Mouse (Mus musculus): ENCODE measurements at regions not wholly inside any gene's neighbourhood (a gene's known extent, or its start where the extent isn't known, plus 50 kb on each side); places are given as distances from the start of the nearest gene placed in this dataset.

DNA sequence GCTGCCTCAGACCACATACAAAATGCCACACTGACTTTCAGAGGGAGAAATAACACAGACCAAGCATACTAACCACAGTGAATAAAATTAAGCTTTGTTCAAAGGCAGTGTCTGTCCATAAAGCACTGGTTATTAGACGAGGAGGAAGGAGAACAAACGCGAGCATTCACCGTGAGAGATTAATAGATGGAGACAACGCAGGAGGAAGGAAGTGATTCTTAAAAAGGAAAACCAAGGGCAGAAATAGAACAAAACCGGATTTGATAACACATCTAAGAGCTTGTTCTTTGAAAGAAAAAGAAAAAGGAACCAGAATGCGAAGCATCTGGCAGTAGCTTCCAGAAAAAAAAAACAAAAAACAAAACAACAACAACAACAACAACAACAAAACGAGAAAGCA lies 86.3 kb upstream of the Irs2 start:
- no peak for DNase-seq (ENCODE audit: low read depth, low spot score)

DNA sequence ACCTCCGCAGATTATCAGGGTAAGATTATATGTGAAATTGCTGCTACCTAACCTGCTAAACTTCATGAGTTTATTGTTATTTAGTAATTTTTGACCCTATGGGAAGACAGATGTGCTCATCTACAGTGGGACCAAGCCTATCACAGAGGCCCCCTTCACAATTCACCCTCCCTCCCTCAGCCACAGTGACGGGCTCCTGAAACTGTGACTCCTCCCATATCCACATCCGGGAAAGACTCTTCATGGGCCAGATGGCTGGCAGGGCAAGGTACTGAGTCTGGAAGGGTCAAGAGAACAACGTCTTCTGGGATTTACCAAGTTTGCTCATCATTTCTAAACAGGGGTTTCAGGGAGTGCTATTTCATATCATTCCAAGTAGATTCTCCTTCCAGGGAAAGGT lies 84.1 kb upstream of the Irs2 start:
- DNase-seq (ENCODE audit: low read depth, low spot score): no peak

- no peak for DNase-seq (ENCODE audit: low read depth, low spot score)
Measured at GRCm38 (mm10) chr8:11091675-11092345, 83.6 kb upstream of the Irs2 start.

DNA sequence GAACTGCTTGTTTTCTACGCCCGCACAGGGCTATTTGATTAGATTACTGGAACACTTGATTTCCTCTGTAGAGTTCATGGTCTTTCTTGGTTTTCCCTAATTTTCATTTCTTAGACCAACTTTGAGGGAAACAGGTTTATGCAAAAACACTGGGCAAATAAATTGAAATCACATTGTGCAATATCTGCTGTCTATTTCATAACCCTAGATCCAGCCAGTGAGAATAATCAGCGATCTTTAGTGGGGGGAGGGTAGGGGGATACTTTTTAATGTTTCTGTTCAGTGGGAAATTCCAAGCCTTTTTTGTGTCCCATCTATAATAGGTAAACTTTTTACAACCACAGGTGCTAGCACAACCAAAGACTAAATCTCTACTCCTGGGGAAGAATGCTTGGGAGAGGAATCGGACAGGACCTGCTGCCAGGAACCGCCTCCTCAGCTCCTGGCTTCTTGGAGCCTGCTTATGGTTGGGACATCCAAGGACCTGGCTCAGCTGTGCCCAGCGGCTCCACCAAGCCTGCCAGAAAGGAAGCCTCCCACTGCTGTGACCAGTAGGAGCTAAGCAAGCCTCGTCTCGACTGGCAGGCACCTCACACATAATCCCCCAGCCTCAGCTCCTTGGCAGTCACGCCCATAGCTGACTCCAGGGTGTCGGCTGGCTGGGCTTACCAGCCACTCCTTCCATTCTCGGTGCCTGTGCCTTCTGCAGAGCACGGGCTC lies 80.8 kb upstream of the Irs2 start:
- DNase-seq (ENCODE audit: low read depth, low spot score): no peak

DNA sequence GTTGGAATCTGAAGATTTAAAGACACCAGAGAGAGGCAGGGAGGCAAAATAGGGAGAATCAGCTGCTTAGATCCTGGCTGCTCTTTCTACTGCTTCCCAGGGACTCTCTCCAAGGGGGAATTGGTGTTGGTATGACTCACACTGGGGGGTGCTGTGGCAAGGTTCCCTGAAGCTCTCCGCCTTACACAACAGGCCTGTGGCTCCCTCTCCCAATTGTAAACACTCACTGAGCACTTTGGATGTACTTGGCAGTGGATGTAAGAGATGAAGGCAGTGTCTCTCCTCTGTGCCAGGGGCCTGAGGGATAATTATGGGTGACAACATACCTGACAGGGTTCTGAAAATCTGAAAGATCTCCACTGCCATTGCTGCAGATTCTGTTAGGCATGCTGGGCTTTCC lies 77.0 kb upstream of the Irs2 start:
- peak; percentile 60 for DNase-seq (ENCODE audit: low read depth, low spot score)

DNA sequence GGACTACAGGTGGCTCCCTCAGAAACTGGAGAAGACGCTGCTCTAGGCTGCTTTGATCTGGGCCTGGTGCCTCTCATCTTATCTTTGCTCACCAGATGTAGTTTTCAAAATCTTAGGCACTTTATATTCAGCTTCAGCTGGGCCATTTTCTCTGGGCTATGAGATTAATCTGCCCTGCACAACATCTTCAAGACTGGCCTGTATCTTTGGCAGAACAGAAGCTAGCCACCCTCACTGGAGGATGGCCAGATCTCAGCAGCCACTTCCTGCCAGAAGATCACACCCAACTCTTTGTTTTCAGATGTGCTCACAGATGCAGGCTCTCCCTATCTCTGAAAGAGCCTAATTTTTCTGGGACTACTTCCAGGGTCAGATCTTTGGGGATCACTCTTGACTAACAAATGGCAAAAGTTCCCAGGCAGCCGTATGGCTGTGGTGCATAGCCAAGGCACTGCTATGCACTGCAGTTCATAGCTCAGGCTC lies 75.8 kb upstream of the Irs2 start:
- no peak for DNase-seq (ENCODE audit: low read depth, low spot score)

GRCm38 (mm10) chr8:11080813-11081212 lies 72.6 kb upstream of the Irs2 start:
- no peak for DNase-seq (ENCODE audit: low read depth, low spot score)

- no peak for DNase-seq (ENCODE audit: low read depth, low spot score)
Measured at GRCm38 (mm10) chr8:11079805-11080204, 71.5 kb upstream of the Irs2 start.

DNA sequence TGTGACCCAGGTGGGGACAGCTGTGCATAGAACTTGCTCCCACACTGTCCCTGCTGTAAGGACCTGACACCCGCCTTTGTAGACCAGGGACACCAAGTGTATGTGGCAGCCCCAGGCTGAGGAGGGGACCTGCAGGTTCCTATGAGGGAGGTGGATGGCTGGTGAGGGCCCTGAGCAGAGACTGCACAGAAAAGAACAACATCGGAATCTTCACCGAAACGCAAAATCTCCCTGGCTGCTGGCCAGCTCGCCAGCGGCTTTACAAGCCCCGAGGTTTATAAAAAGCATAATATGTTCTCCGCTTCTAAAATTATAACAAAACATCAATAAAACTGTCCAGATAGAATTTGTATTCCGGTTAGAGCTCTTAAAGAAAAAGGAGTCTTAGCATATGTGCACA lies 68.9 kb upstream of the Irs2 start:
- DNase-seq (ENCODE audit: low read depth, low spot score): no peak

- DNase-seq (ENCODE audit: low read depth, low spot score): no peak
Measured at GRCm38 (mm10) chr8:11071162-11071561, 62.9 kb upstream of the Irs2 start.

GRCm38 (mm10) chr8:11067450-11067849 lies 59.2 kb upstream of the Irs2 start:
- DNase-seq (ENCODE audit: low read depth, low spot score): no peak

DNA sequence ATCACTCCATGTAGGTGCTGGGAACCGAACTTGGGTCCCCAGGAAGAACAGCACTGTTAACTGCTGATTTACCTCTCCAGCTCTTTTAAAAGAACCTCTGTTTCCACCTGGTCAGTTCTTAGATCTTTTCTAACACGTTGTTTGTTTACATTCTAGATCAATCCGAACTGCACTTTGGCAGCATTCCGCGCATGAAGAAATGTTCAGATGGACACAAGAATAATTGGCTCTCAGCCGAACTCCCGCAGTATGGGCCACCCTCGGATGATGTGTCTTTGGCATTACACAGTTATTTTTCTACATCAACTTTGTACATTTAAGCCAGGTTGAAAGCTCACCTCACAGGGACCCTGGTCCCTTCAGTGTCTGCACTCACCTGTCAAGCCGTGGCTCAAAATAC lies 57.7 kb upstream of the Irs2 start:
- no peak for DNase-seq (ENCODE audit: low read depth, low spot score)

DNA sequence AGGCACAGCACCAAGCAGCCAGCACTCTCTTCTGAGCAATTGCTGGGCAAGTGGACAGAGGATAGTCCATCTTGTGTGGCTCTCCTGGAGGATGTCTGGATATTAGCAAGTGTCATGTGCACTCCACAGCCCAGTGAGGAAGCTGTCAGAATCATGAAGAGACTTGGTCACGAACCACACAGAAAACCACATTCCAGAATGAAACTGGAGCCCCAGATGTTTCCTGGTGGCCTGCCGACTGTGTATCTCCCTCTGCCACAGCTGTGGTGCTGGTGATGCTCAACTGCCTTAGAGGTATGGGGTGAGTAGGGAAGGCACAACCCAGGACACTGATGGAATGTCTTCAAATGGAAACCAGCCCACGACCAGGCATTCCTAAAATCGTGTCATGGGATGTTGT lies 57.0 kb upstream of the Irs2 start:
- no peak for DNase-seq (ENCODE audit: low read depth, low spot score)

GRCm38 (mm10) chr8:11063058-11063457 lies 54.8 kb upstream of the Irs2 start:
- DNase-seq (ENCODE audit: low read depth, low spot score): no peak

GRCm38 (mm10) chr8:11062348-11062946 lies 54.2 kb upstream of the Irs2 start:
- DNase-seq (ENCODE audit: low read depth, low spot score): no peak

DNA sequence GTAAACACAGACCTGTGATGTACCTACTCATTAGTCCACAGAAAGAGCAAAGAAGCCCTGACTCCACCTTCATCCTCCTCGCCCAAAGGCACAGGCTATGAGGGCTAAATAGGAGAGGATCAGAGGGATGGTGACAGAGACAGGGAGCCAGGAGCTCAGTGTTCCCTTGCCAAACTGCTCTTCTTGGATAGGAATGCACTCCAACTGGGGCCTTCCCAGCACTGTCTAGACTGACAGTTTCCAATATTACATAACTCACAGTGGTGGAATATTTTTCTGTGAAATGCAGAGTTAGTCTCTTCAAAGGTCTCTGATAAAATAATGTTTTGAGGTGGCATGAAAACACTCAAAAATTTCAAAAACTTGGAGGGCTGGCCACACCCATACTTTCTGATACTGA lies 53.5 kb upstream of the Irs2 start:
- DNase-seq (ENCODE audit: low read depth, low spot score): no peak

DNA sequence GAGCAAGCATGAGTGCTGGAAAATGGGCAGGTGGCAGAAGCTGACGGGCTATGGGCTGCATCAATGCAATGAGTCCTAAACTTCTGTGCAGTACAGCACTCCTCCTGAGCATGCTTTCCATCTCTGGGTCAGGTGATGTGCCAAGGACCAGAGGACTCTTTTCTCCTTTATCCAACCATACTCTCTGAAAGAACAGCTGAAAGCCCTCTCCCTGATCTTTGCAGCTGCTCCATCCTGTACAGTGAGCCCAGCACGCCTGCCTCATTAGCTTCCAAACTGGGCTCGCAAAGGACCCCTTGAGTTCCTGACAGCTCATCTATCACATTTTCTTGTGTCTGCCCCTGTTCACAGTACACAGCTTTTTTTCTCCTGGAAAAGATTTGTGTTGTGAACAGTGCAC lies 52.3 kb upstream of the Irs2 start:
- DNase-seq (ENCODE audit: low read depth, low spot score): no peak

- DNase-seq (ENCODE audit: low read depth, low spot score): no peak
Measured at GRCm38 (mm10) chr8:11058392-11058791, 50.1 kb upstream of the Irs2 start.

Measured in telencephalon, adult 2 months (tissue).